Mouse (Mus musculus) megakaryocyte progenitor cell, adult 5-6 weeks (primary cell): ENCODE data around the gene Cacna1e. TPM values are rescaled to one million over a fixed set of nuclear protein-coding genes. Genes with fewer than 3 reads are reported as not detected.
A peak's percentile ranks its signal among the peaks of the same experiment; 100 is the strongest.

Experiments used
- ATAC-seq: replicated peaks from 2 replicates; pipeline ENCODE4 v1.8.0; 2016; ENCODE audit warnings: mild to moderate bottlenecking, moderate TSS enrichment, inconsistent platforms; ENCODE audit not compliant: poor library complexity
- total RNA-seq, 2 experiments: library from RNA; stranded (forward) in 1 of 2; stranded (reverse) in 1 of 2; fragments of 157-497, 149-512 nt in 1 of 2; fragments of 200-1000 nt in 1 of 2; gene quantifications; 2 replicates each; pipeline versions ENCODE4 v1.2.3 to v1.2.4; 2015 to 2017

Gene Cacna1e
- total RNA-seq, 2 experiments from 2014 or later = 0.07 to 0.12 TPM

- peak; percentile 45; the same call in 1 of the 2 replicates for ATAC-seq
Measured at GRCm38 (mm10) chr1:154723537-154724286, 160.6 kb downstream of the Cacna1e start.

GRCm38 (mm10) chr1:154723078-154723477 is 161.2 kb downstream of the Cacna1e start:
- ATAC-seq = no peak

GRCm38 (mm10) chr1:154715596-154715995 is 168.7 kb downstream of the Cacna1e start:
- ATAC-seq = no peak

- peak; percentile 91 for ATAC-seq
Measured at GRCm38 (mm10) chr1:154712747-154713146, 171.6 kb downstream of the Cacna1e start.

- peak; percentile 34; the same call in 1 of the 2 replicates for ATAC-seq
Measured at GRCm38 (mm10) chr1:154707584-154708290, 176.6 kb downstream of the Cacna1e start.

GRCm38 (mm10) chr1:154706974-154707373 is 177.3 kb downstream of the Cacna1e start:
- ATAC-seq = no peak

- ATAC-seq = no peak
Measured at GRCm38 (mm10) chr1:154705882-154706565, 178.3 kb downstream of the Cacna1e start.

- peak; percentile 32; the same call in 1 of the 2 replicates for ATAC-seq
Measured at GRCm38 (mm10) chr1:154704558-154705185, 179.6 kb downstream of the Cacna1e start.

- ATAC-seq = no peak
Measured at GRCm38 (mm10) chr1:154702623-154703022, 181.7 kb downstream of the Cacna1e start.

GRCm38 (mm10) chr1:154688876-154689665 is 195.2 kb downstream of the Cacna1e start:
- no peak for ATAC-seq

GRCm38 (mm10) chr1:154686861-154687260 is 197.4 kb downstream of the Cacna1e start:
- ATAC-seq = no peak

- peak; percentile 83 for ATAC-seq
Measured at GRCm38 (mm10) chr1:154683477-154684106, 200.7 kb downstream of the Cacna1e start.

GRCm38 (mm10) chr1:154678989-154679388 is 205.3 kb downstream of the Cacna1e start:
- no peak for ATAC-seq

- no peak for ATAC-seq
Measured at GRCm38 (mm10) chr1:154678151-154678550, 206.2 kb downstream of the Cacna1e start.

- peak; percentile 77 for ATAC-seq
Measured at GRCm38 (mm10) chr1:154677677-154678076, 206.6 kb downstream of the Cacna1e start.

- no peak for ATAC-seq
Measured at GRCm38 (mm10) chr1:154663721-154664120, 220.6 kb downstream of the Cacna1e start.

- no peak for ATAC-seq
Measured at GRCm38 (mm10) chr1:154661977-154662376, 222.3 kb downstream of the Cacna1e start.

- ATAC-seq = no peak
Measured at GRCm38 (mm10) chr1:154661221-154661864, 223.0 kb downstream of the Cacna1e start.

GRCm38 (mm10) chr1:154657366-154657765 is 226.9 kb downstream of the Cacna1e start:
- ATAC-seq = no peak
